Mouse (Mus musculus) G1E (cell line): ENCODE data around the gene H2-M10.6.

ENCODE experiments used
- CTCF ChIP-seq: IDR thresholded peaks from 2 replicates; pipeline ENCODE4 v1.5.1; 2012; ENCODE audit warnings: low read depth, low read length, inconsistent platforms, mixed read lengths
- GATA1 ChIP-seq: IDR thresholded peaks from 2 replicates; pipeline ENCODE4 v1.6.1; 2012; ENCODE audit warnings: borderline replicate concordance, low read length, inconsistent platforms, mixed read lengths

GRCm38 (mm10) chr17:36844286-36844719 lies 32.3 kb downstream of the H2-M10.6 start:
- TF ChIP-seq CTCF = no peak
- TF ChIP-seq GATA1 = no peak
